Mouse (Mus musculus) G1E-ER4 (cell line): Measurements from ENCODE around the gene Gm5737. TPM values are rescaled to one million over a fixed set of nuclear protein-coding genes. Genes with fewer than 3 reads are reported as not detected.

Experiments
- GATA1 ChIP-seq: IDR thresholded peaks from one replicate; pipeline ENCODE4 v1.8.0; 2012; ENCODE audit warnings: low read length, inconsistent platforms
- polyA plus RNA-seq: library from polyadenylated mRNA; stranded (reverse); fragments of >175 nt; gene quantifications from 2 replicates; pipeline ENCODE4 v1.2.3, GENCODE M21; 2012

Gene Gm5737
- not detected in 2 replicates for polyA plus RNA-seq

DNA sequence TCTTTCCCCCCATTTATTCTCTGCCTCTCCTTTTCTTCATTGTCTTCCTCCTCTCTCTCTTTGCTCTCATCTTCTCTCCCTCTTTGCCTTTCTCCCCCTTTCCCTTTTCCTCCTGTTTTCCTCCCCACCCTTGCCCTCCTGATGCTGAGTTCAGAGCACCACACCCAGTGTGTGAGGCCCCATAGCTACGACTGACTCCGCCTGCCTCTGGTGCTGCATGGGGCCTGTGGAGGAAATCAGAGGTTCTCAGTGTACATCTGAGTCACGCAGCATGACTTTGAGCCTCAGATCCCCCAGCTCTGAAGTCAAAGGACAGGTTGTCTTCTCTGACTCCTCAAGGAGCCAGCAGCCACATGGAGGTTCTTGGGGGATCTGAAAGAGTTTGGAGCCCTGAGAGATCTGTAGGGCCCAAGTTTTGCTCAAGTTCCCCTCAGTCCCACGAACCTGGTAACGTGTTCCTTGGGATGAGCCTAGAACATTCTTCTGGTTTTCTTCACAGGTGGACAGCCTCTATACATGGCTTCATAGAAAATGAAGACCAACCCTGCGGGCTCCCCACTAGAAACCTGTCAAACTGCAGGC lies at the start of gene Gm5737:
Gene Gm5737 (plus strand): TSS at position 532 of the 582 bp plus-strand sequence.
- no peak for TF ChIP-seq GATA1

DNA sequence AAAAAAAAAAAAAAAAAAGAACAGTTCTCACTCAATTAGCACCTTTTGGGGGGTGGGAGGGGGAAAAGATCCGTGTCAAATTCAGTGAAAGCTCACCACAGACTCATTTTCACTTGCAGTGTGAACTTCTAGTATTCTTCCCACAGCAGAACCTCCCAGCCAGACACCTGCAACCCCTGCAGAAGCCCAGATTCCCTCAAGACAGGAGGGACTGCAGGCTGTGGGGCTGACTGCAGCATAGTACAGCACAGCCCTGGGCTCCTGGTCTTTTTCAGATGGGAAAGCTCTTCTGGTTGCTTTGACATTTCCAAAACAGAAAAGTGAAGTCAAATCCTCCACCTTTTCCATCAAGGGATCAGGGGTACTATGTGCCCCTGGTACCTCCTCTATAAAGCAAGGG lies 44.8 kb upstream of the Gm5737 start:
- TF ChIP-seq GATA1, result no peak

DNA sequence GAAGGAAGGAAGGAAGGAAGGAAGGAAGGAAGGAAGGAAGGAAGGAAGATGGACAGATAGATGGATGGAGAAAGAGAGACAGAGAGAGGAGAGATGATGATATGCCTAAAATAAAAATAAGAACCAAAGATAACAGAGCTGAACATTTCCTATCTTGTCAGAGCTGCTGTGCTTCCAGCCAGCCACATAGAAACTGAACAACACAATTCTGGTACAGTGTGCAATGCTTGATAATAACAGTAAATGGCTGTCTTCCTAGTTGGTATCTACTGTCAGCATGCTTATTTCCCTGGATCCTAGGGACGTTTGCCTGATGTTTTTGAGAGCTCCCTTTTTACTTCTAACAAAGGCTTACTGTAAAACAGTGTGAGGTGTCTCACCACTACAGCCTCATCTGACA lies 40.8 kb upstream of the Gm5737 start:
- no peak for TF ChIP-seq GATA1

DNA sequence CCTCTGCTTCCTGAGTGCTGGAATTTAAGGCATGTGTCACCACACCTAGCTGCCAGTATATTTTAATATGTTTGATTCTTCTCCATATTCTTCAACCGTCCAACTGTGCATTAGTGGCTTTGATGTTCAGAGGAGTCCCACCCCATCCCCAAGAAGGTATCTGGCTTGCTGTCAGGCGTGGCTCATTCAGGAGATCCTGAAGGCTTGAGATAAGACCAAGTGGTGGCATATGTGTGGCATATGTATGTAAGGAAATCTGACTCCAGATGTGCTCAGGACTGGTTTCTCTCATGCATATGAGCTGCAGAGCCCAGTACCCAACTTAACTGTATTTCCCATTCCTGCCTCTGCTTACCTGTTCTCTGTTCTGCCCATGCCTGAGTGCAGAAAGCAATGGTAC lies 34.2 kb upstream of the Gm5737 start:
- TF ChIP-seq GATA1, result no peak

DNA sequence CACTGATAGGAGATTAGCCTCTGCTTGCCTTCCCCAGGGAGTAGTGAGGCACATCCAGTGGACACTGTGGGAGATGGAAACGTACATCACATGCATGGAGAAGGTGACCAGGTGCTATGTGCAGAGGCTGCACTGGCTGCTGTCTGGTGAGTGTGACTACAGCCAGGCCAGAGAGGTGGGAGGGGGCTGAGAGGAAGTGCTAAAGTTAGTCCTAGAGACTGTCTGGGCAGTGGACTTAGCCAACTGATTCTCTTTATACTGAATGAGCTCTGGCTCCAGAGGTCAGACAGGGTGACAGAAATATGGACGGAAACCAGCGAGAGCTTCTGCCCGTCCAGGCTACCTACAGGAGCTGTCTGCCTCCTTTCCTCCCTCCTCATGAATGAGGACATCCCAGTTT lies 16.6 kb upstream of the Gm5737 start:
- TF ChIP-seq GATA1, result no peak

DNA sequence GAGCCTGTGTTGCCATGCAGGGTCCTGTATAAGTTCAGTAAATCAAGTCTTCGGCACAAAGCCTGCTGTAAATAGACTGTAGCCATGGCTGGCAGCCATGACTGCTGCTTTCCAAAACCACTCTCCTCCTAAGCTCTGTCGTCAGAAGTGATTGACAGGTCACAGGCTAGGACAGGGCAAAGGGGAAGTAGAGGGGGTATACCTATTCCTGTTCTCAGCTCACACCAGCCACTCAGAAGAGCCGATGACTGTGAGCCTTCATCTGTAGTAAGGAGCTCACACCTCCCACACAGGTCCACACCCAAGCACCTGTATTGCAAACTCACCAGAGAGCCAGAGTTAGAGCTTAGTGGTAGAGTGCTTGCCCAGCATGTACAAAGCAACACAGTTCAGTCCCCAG lies 15.8 kb upstream of the Gm5737 start:
- TF ChIP-seq GATA1, result no peak

DNA sequence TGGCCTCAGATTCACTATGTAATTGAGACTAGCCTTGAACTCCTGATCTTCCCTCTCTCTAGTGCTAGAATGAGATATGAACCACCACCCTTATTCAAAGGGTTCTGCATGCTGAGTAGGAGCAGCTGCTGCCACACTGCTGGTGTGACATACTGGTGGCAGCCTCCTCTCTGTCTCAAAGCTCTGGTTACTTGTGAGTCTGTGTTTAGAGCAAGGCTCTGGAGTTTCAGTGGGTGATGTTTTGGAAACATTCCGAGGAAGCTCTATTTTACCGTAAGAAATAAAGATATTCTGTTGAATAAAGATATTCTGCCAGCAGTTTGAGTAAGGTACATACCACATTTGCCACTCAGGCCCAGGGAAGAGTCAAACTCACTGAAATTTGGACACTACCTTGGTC lies 8.9 kb upstream of the Gm5737 start:
- TF ChIP-seq GATA1, result no peak

DNA sequence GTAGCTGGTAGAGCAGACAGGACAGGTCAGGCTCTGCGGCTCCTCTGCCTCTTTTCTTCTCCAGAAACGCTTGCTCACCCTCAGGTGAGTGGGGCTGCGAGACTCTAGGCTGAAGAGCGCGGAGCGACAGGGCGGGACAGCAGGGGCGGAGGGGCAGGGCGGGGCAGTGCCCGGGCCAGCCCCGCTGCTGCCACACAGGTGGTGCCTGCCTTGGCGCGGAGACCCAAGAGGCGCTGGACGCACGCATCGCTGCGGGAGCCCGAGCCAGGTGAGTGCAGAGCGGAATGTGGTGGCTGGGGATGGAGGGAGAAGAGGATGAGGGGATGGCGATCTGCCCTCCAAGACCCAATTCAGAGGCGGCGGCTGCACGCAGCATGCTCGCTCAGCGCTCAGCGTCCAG lies 2.5 kb upstream of the Gm5737 start:
- no peak for TF ChIP-seq GATA1

DNA sequence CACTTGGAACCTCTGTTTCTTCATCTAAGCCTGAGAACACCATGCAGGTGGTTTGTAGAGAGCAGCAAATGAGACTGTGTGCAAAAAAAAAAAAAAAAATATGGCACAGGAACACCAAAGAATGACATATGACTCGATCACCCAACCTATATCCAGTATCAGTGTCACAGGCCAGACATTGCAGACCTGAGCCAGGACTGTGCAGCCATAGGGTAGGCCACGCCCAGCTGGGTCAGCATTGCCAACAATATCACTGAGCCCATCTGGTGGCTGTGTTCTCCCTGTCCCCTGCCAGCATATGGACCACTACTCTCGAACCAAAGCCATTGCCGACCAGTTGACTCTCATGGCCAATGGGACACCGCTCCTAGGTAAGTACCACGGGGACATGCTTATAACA lies 5.4 kb downstream of the Gm5737 start:
- TF ChIP-seq GATA1, result no peak

- no peak for TF ChIP-seq GATA1
Measured at GRCm38 (mm10) chr7:120819386-120819785, 7.2 kb downstream of the Gm5737 start.

DNA sequence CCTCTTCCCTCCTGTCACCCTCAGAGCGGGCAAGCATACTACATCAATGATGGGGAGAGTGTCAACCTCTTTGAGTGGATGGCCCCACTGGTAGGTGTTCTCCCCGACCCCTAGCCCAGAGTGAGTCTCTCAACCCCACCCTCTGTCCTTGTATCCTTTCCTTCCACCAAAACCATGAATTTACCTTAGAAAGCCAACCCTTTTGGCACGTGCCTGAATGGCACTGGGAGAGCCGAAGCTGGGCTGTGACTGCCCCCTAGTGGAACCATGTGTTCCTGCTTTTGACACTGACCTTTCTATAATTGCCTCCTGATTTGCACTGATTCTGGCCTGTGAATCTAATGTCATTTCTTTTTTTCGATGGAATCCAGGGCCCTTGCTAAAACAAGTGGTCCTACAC lies 11.1 kb downstream of the Gm5737 start:
- no peak for TF ChIP-seq GATA1

GRCm38 (mm10) chr7:120825097-120825496 lies 12.9 kb downstream of the Gm5737 start:
- no peak for TF ChIP-seq GATA1

DNA sequence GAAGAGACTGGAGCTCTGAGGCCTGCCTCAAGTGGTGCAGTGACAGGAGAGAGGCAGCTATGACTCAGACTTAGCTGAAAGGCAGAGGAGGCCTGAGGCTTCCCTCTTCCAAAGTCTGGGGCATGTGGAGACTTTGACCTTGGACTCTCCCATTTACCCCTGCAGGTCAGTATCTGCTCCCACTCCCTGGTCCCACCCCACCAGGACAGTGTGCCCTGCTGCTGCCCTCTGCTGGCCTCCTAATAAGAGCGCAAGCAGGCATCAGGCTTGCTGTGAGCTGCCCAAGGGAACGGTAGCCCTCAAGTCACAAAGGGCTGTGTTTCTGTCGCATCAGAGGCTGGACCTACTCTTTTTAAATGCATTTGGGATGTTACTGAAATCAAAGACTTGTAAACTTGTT lies 14.2 kb downstream of the Gm5737 start:
- TF ChIP-seq GATA1, result no peak

DNA sequence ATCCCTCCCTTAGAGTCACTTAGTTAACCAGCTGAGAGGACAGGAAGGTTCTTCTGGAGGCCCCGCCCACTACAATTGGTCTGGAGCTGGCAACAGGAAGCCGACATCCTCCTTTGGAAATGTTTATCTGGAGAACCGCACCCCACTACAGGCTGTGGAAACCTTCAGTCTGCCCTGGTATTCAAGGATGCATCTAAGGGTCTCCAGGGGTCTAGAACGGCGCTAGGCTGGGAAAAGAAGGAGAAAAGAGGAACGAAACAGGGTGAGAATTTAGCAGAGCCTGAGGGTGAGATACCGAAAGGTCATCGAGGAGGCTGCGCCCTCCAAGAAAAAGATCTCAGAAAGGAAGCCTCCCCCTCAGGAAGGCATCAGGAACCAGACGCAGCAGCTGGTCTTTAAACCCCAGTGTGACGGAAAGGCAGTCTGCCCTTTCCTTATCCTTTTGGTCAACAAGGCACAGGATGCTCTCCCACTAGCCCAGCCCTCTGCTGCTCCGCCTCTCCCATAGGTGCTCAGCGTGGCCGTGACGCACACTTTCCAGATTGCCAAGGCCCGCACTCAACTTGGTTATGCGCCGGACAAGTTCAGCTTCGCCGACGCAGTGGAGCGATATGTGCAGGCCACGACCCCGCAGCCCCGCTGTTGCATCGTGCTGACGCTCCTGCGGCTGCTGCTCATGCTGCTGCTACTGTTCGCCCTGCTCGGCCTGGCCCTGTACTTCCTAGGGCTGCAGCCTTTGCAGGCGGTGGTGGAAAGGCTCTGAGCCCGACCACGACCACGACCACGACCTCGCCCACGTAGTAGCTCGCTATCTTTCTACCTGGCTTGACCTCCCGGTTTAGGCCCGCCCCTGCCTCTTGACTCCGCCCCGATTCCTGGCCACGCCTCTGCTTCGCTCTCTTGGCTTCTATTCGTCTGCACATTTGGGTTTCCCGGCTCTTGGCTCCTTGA lies 18.5 kb downstream of the Gm5737 start:
- no peak for TF ChIP-seq GATA1

- no peak for TF ChIP-seq GATA1
Measured at GRCm38 (mm10) chr7:120834426-120834825, 22.3 kb downstream of the Gm5737 start.

- TF ChIP-seq GATA1, result no peak
Measured at GRCm38 (mm10) chr7:120834863-120835372, 22.8 kb downstream of the Gm5737 start.
